Mouse (Mus musculus): ENCODE results near the gene Fam186b.

GRCm38 (mm10) chr15:99264363-99264762, 31.3 kb downstream of the Fam186b start:
- no peak for TF ChIP-seq CTCF (IDR thresholded peaks at IDR 0.05; ENCODE audit: low read depth)
- no peak for TF ChIP-seq EP300 (IDR thresholded peaks at IDR 0.05; ENCODE audit: low read depth)
